Mouse (Mus musculus) midbrain, embryonic 15.5 days (tissue): Measurements from ENCODE around the gene Hbb-bt. TPM values are rescaled to one million over a fixed set of nuclear protein-coding genes. Genes with fewer than 3 reads are reported as not detected.
"Not testable (repeated sequence)": the region's sequence is repeated elsewhere in the genome, so short reads cannot be mapped to it uniquely, and the experiment has no call there.

Experiments used
- ATAC-seq: fragments of 200-750 bp; cut with Nextera tagmentation; replicated peaks from 2 replicates; pipeline ENCODE4 v1.8.0; 2017; ENCODE audit warnings: moderate TSS enrichment
- H3K27ac ChIP-seq: fragments of 300-500 bp; sonication (generic); 2 replicates; pipeline ENCODE4 v1.5.1; 2015; ENCODE audit warnings: mild to moderate bottlenecking, inconsistent platforms
- H3K27me3 ChIP-seq: fragments of 300-500 bp; sonication (generic); replicated peaks from 2 replicates; pipeline ENCODE4 v1.6.1; 2015; ENCODE audit warnings: inconsistent platforms
- H3K36me3 ChIP-seq: fragments of 300-500 bp; sonication (generic); replicated peaks from 2 replicates; pipeline ENCODE4 v1.6.1; 2015; ENCODE audit warnings: inconsistent platforms
- H3K4me1 ChIP-seq: fragments of 300-500 bp; sonication (generic); 2 replicates; pipeline ENCODE4 v1.6.1; 2015; ENCODE audit warnings: inconsistent platforms
- H3K4me2 ChIP-seq: fragments of 300-500 bp; sonication (generic); 2 replicates; pipeline ENCODE4 v1.6.1; 2015; ENCODE audit warnings: inconsistent platforms, mild to moderate bottlenecking, moderate library complexity
- H3K4me3 ChIP-seq: fragments of 300-500 bp; sonication (generic); 2 replicates; pipeline ENCODE4 v1.5.1; 2015; ENCODE audit warnings: mild to moderate bottlenecking, inconsistent platforms
- H3K9ac ChIP-seq: fragments of 300-500 bp; sonication (generic); 2 replicates; pipeline ENCODE4 v1.6.1; 2015; ENCODE audit warnings: mild to moderate bottlenecking, inconsistent platforms
- H3K9me3 ChIP-seq: fragments of 300-500 bp; sonication (generic); 2 replicates; pipeline ENCODE4 v1.6.1; 2016; ENCODE audit warnings: inconsistent platforms
- WGBS: fragments of 180-500 bp; shearing (Covaris S2); methylation state at CpG from one replicate; pipeline ENCODE4 v1.1.7; 2015; ENCODE audit warnings: mixed read lengths; 5-methylcytosine and 5-hydroxymethylcytosine counted together
- polyA plus RNA-seq: library from polyadenylated mRNA; unstranded; fragments of >200 nt; fragmentation: Nextera tagmentation; extraction: Ambion mirVana; gene quantifications from 2 replicates; pipeline ENCODE4 v1.2.1, GENCODE M21; 2015

The Hbb-bt gene
- polyA plus RNA-seq, 1 experiment from 2014 or later, result 1,363 TPM

GRCm38 (mm10) chr7:103825536-103826254, 11.9 kb upstream of the Hbb-bt start:
- H3K27ac ChIP-seq, result no peak overlapping the region
- no peak overlapping the region for H3K9ac ChIP-seq
- no peaks in the 10 kb centered on the region for H3K9me3 ChIP-seq
- no peaks in the 10 kb centered on the region for H3K4me1 ChIP-seq
- no peak overlapping the region for H3K4me2 ChIP-seq
- WGBS, result 90% methylated on average over 3 of the region's 3 CpGs
- no peak for ATAC-seq
- no peaks in the 10 kb centered on the region for H3K27me3 ChIP-seq
- H3K4me3 ChIP-seq, result no peak overlapping the region
- H3K36me3 ChIP-seq, result no peaks in the 10 kb centered on the region

- no peaks in the 10 kb centered on the region for H3K4me1 ChIP-seq
- no peak for ATAC-seq
- H3K9me3 ChIP-seq, result no peaks in the 10 kb centered on the region
- no peaks in the 10 kb centered on the region for H3K27me3 ChIP-seq
- WGBS, result 88% methylated on average over 2 of the region's 2 CpGs
- H3K4me3 ChIP-seq, result no peak overlapping the region
- H3K27ac ChIP-seq, result no peak overlapping the region
- no peak overlapping the region for H3K9ac ChIP-seq
- H3K4me2 ChIP-seq, result no peak overlapping the region
- no peaks in the 10 kb centered on the region for H3K36me3 ChIP-seq
Measured at GRCm38 (mm10) chr7:103824597-103824996, 10.8 kb upstream of the Hbb-bt start.

GRCm38 (mm10) chr7:103815085-103815484, 1.3 kb upstream of the Hbb-bt start:
- H3K9ac ChIP-seq, H3K4me2 ChIP-seq, ATAC-seq, H3K4me1 ChIP-seq, H3K27me3 ChIP-seq, H3K27ac ChIP-seq, H3K9me3 ChIP-seq, H3K36me3 ChIP-seq, H3K4me3 ChIP-seq: not testable (repeated sequence)
- WGBS, result 86% methylated on average over 1 of the region's 2 CpGs

- H3K27ac ChIP-seq, H3K4me2 ChIP-seq, H3K4me3 ChIP-seq, H3K4me1 ChIP-seq, H3K36me3 ChIP-seq, H3K9ac ChIP-seq, ATAC-seq, H3K9me3 ChIP-seq, H3K27me3 ChIP-seq: not testable (repeated sequence)
- WGBS, result no CpG with 5 or more reads among the region's 3 CpGs
Measured at GRCm38 (mm10) chr7:103813152-103813551, 644 bp downstream of the Hbb-bt start.

GRCm38 (mm10) chr7:103812174-103812573, 1.6 kb downstream of the Hbb-bt start:
- no peak for ATAC-seq
- Histone ChIP-seq H3K4me3 (no peak overlapping the region), H3K36me3 (no peaks in the 10 kb centered on the region), H3K27ac (no peak overlapping the region), H3K27me3 (no peaks in the 10 kb centered on the region), H3K9ac (no peak overlapping the region), H3K4me1 (no peaks in the 10 kb centered on the region), H3K4me2 (no peak overlapping the region), H3K9me3 (no peaks in the 10 kb centered on the region)
- 76% methylated on average over 1 of the region's 1 CpGs for WGBS

GRCm38 (mm10) chr7:103811223-103811845, 2.5 kb downstream of the Hbb-bt start:
- Histone ChIP-seq H3K27me3 (no peaks in the 10 kb centered on the region), H3K4me2 (no peak overlapping the region), H3K4me3 (no peak overlapping the region), H3K4me1 (no peaks in the 10 kb centered on the region), H3K9ac (no peak overlapping the region), H3K27ac (no peak overlapping the region), H3K36me3 (no peaks in the 10 kb centered on the region), H3K9me3 (no peaks in the 10 kb centered on the region)
- WGBS, result 88% methylated on average over 1 of the region's 1 CpGs
- no peak for ATAC-seq

GRCm38 (mm10) chr7:103810746-103811145, 3.0 kb downstream of the Hbb-bt start:
- whole genome bisulfite sequencing, result 86% methylated on average over 3 of the region's 3 CpGs
- Histone ChIP-seq H3K4me1 (no peaks in the 10 kb centered on the region), H3K4me3 (no peak overlapping the region), H3K27me3 (no peaks in the 10 kb centered on the region), H3K9me3 (no peaks in the 10 kb centered on the region), H3K4me2 (no peak overlapping the region), H3K9ac (no peak overlapping the region), H3K27ac (no peak overlapping the region), H3K36me3 (no peaks in the 10 kb centered on the region)
- no peak for ATAC-seq

GRCm38 (mm10) chr7:103810296-103810695, 3.5 kb downstream of the Hbb-bt start:
- WGBS, result 82% methylated on average over 1 of the region's 1 CpGs
- Histone ChIP-seq H3K9me3 (no peaks in the 10 kb centered on the region), H3K9ac (no peak overlapping the region), H3K36me3 (no peaks in the 10 kb centered on the region), H3K27ac (no peak overlapping the region), H3K4me2 (no peak overlapping the region), H3K4me3 (no peak overlapping the region), H3K27me3 (no peaks in the 10 kb centered on the region), H3K4me1 (no peaks in the 10 kb centered on the region)
- ATAC-seq, result no peak

GRCm38 (mm10) chr7:103809801-103810155, 4.0 kb downstream of the Hbb-bt start:
- no peaks in the 10 kb centered on the region for H3K27me3 ChIP-seq
- no peaks in the 10 kb centered on the region for H3K4me1 ChIP-seq
- ATAC-seq, result no peak
- H3K4me2 ChIP-seq, result no peak overlapping the region
- H3K9ac ChIP-seq, result no peak overlapping the region
- no peaks in the 10 kb centered on the region for H3K36me3 ChIP-seq
- no peak overlapping the region for H3K27ac ChIP-seq
- H3K4me3 ChIP-seq, result no peak overlapping the region
- H3K9me3 ChIP-seq, result no peaks in the 10 kb centered on the region
- WGBS, result 65% methylated on average over 1 of the region's 1 CpGs

- Histone ChIP-seq H3K9me3 (no peaks in the 10 kb centered on the region), H3K4me2 (no peak overlapping the region), H3K9ac (no peak overlapping the region), H3K27ac (no peak overlapping the region), H3K4me1 (no peaks in the 10 kb centered on the region), H3K4me3 (no peak overlapping the region), H3K27me3 (no peaks in the 10 kb centered on the region), H3K36me3 (no peaks in the 10 kb centered on the region)
- no peak for ATAC-seq
- WGBS, result 68% methylated on average over 5 of the region's 5 CpGs
Measured at GRCm38 (mm10) chr7:103808971-103809800, 4.6 kb downstream of the Hbb-bt start.

- ATAC-seq, H3K9me3 ChIP-seq, H3K27ac ChIP-seq, H3K36me3 ChIP-seq, H3K4me3 ChIP-seq, H3K9ac ChIP-seq, H3K4me2 ChIP-seq, H3K27me3 ChIP-seq, H3K4me1 ChIP-seq: not testable (repeated sequence)
- 75% methylated on average over 2 of the region's 2 CpGs for WGBS
Measured at GRCm38 (mm10) chr7:103808120-103808519, 5.7 kb downstream of the Hbb-bt start.

GRCm38 (mm10) chr7:103806856-103807255, 6.9 kb downstream of the Hbb-bt start:
- Histone ChIP-seq H3K4me2 (no peak overlapping the region), H3K36me3 (no peaks in the 10 kb centered on the region), H3K27me3 (no peaks in the 10 kb centered on the region), H3K9me3 (no peaks in the 10 kb centered on the region), H3K27ac (no peak overlapping the region), H3K4me1 (no peaks in the 10 kb centered on the region), H3K9ac (no peak overlapping the region), H3K4me3 (no peak overlapping the region)
- no peak for ATAC-seq
- 61% methylated on average over 1 of the region's 1 CpGs for WGBS
